Mouse (Mus musculus): ENCODE results near the gene Adap1. TPM values are rescaled to one million over a fixed set of nuclear protein-coding genes. Genes with fewer than 3 reads are reported as not detected.

Gene Adap1
- polyA plus RNA-seq, 1 experiment from 2014 or later: 7.7 TPM

GRCm38 (mm10) chr5:139257818-139258217 lies 67.6 kb downstream of the Adap1 start:
- no peak overlapping the region for H3K4me3 ChIP-seq (ENCODE audit: low read depth, low read length)
- no peaks in the 10 kb centered on the region for H3K27me3 ChIP-seq (replicated peaks; ENCODE audit: control insufficient read depth, insufficient read depth, low read length)
- H3K4me2 ChIP-seq (ENCODE audit: low read length): no peak overlapping the region
- no peaks in the 10 kb centered on the region for H3K9me3 ChIP-seq (ENCODE audit: control insufficient read depth, low read length)
- 77% methylated on average over 4 of the region's 4 CpGs for WGBS
- DNase-seq (ENCODE audit: low spot score): no peak
- peaks cover 38% of the 10 kb centered on the region for H3K36me3 ChIP-seq (ENCODE audit: control insufficient read depth, insufficient read depth, low read length)
- H3K4me1 ChIP-seq (replicated peaks; ENCODE audit: control insufficient read depth, insufficient read depth, low read length): peaks cover 29% of the 10 kb centered on the region
- no peak for ATAC-seq (replicated peaks; ENCODE audit: low FRiP score, low TSS enrichment, low read depth)
- no peak overlapping the region for H3K9ac ChIP-seq (ENCODE audit: low read length)
- H3K27ac ChIP-seq (ENCODE audit: low read depth): no peak overlapping the region

GRCm38 (mm10) chr5:139257265-139257664 lies 68.2 kb downstream of the Adap1 start:
- no peak for DNase-seq (ENCODE audit: low spot score)
- WGBS: 95% methylated on average over 1 of the region's 1 CpGs
- Histone ChIP-seq H3K27me3 (replicated peaks; ENCODE audit: control insufficient read depth, insufficient read depth, low read length) (no peaks in the 10 kb centered on the region), H3K27ac (ENCODE audit: low read depth) (no peak overlapping the region), H3K4me1 (replicated peaks; ENCODE audit: control insufficient read depth, insufficient read depth, low read length) (peaks cover 29% of the 10 kb centered on the region), H3K36me3 (ENCODE audit: control insufficient read depth, insufficient read depth, low read length) (peaks cover 33% of the 10 kb centered on the region), H3K9me3 (ENCODE audit: control insufficient read depth, low read length) (no peaks in the 10 kb centered on the region), H3K4me3 (ENCODE audit: low read depth, low read length) (no peak overlapping the region), H3K4me2 (ENCODE audit: low read length) (no peak overlapping the region), H3K9ac (ENCODE audit: low read length) (no peak overlapping the region)
- ATAC-seq (replicated peaks; ENCODE audit: low FRiP score, low TSS enrichment, low read depth): no peak

GRCm38 (mm10) chr5:139256211-139256765 lies 69.1 kb downstream of the Adap1 start:
- no peak overlapping the region for H3K9ac ChIP-seq (ENCODE audit: low read length)
- whole genome bisulfite sequencing: 82% methylated on average over 3 of the region's 3 CpGs

GRCm38 (mm10) chr5:139255777-139256176 lies 69.6 kb downstream of the Adap1 start:
- DNase-seq (ENCODE audit: low spot score) (no peak), ATAC-seq (replicated peaks; ENCODE audit: low FRiP score, low TSS enrichment, low read depth) (no peak)
- no peak overlapping the region for H3K4me3 ChIP-seq (ENCODE audit: low read depth, low read length)
- no peak overlapping the region for H3K27ac ChIP-seq (ENCODE audit: low read depth)
- peaks cover 32% of the 10 kb centered on the region for H3K4me1 ChIP-seq (replicated peaks; ENCODE audit: control insufficient read depth, insufficient read depth, low read length)
- H3K36me3 ChIP-seq (ENCODE audit: control insufficient read depth, insufficient read depth, low read length): peaks cover 18% of the 10 kb centered on the region
- no peak overlapping the region for H3K9ac ChIP-seq (ENCODE audit: low read length)
- no peaks in the 10 kb centered on the region for H3K27me3 ChIP-seq (replicated peaks; ENCODE audit: control insufficient read depth, insufficient read depth, low read length)
- no peaks in the 10 kb centered on the region for H3K9me3 ChIP-seq (ENCODE audit: control insufficient read depth, low read length)
- WGBS: 89% methylated on average over 6 of the region's 6 CpGs
- no peak overlapping the region for H3K4me2 ChIP-seq (ENCODE audit: low read length)

More at GRCm38 (mm10) chr5:139256211-139256765, 69.1 kb downstream of the Adap1 start:
- peaks cover 31% of the 10 kb centered on the region for H3K4me1 ChIP-seq (replicated peaks; ENCODE audit: control insufficient read depth, insufficient read depth, low read length)
- peaks cover 23% of the 10 kb centered on the region for H3K36me3 ChIP-seq (ENCODE audit: control insufficient read depth, insufficient read depth, low read length)
- H3K27me3 ChIP-seq (replicated peaks; ENCODE audit: control insufficient read depth, insufficient read depth, low read length): no peaks in the 10 kb centered on the region
- no peaks in the 10 kb centered on the region for H3K9me3 ChIP-seq (ENCODE audit: control insufficient read depth, low read length)
- no peak overlapping the region for H3K27ac ChIP-seq (ENCODE audit: low read depth)
- ATAC-seq (replicated peaks; ENCODE audit: low FRiP score, low TSS enrichment, low read depth) (no peak), DNase-seq (ENCODE audit: low spot score) (no peak)
- no peak overlapping the region for H3K4me2 ChIP-seq (ENCODE audit: low read length)
- no peak overlapping the region for H3K4me3 ChIP-seq (ENCODE audit: low read depth, low read length)

- DNase-seq (ENCODE audit: low spot score): no peak
- Histone ChIP-seq H3K9me3 (ENCODE audit: control insufficient read depth, low read length) (no peaks in the 10 kb centered on the region), H3K36me3 (ENCODE audit: control insufficient read depth, insufficient read depth, low read length) (peaks cover 21% of the 10 kb centered on the region), H3K27ac (ENCODE audit: low read depth) (no peak overlapping the region), H3K9ac (ENCODE audit: low read length) (no peak overlapping the region), H3K27me3 (replicated peaks; ENCODE audit: control insufficient read depth, insufficient read depth, low read length) (no peaks in the 10 kb centered on the region), H3K4me3 (ENCODE audit: low read depth, low read length) (no peak overlapping the region), H3K4me1 (replicated peaks; ENCODE audit: control insufficient read depth, insufficient read depth, low read length) (peaks cover 29% of the 10 kb centered on the region), H3K4me2 (ENCODE audit: low read length) (no peak overlapping the region)
- 88% methylated on average over 6 of the region's 6 CpGs for WGBS
- no peak for ATAC-seq (replicated peaks; ENCODE audit: low FRiP score, low TSS enrichment, low read depth)
These were observed 70.5 kb downstream of the Adap1 start for GRCm38 (mm10) chr5:139254938-139255337.

- H3K4me1 ChIP-seq (replicated peaks; ENCODE audit: control insufficient read depth, insufficient read depth, low read length): peaks cover 26% of the 10 kb centered on the region
- peak; percentile 60 for DNase-seq (ENCODE audit: low spot score)
- no peaks in the 10 kb centered on the region for H3K9me3 ChIP-seq (ENCODE audit: control insufficient read depth, low read length)
- peak overlapping the region; percentile 89 for H3K27ac ChIP-seq (ENCODE audit: low read depth)
- peak overlapping the region; percentile 87 for H3K9ac ChIP-seq (ENCODE audit: low read length)
- H3K36me3 ChIP-seq (ENCODE audit: control insufficient read depth, insufficient read depth, low read length): peaks cover 34% of the 10 kb centered on the region
- ATAC-seq (replicated peaks; ENCODE audit: low FRiP score, low TSS enrichment, low read depth): 0 out of 2 replicates have a peak, but pooled peaks have one; percentile 13
- H3K27me3 ChIP-seq (replicated peaks; ENCODE audit: control insufficient read depth, insufficient read depth, low read length): no peaks in the 10 kb centered on the region
- H3K4me2 ChIP-seq (ENCODE audit: low read length): peak overlapping the region; percentile 97
- WGBS: 5% methylated on average over 6 of the region's 6 CpGs
- peak overlapping the region; percentile 84 for H3K4me3 ChIP-seq (ENCODE audit: low read depth, low read length)
These were observed 72.1 kb downstream of the Adap1 start for GRCm38 (mm10) chr5:139253301-139253741.

- Histone ChIP-seq H3K27ac (ENCODE audit: low read depth) (peak overlapping the region; percentile 89), H3K27me3 (replicated peaks; ENCODE audit: control insufficient read depth, insufficient read depth, low read length) (no peaks in the 10 kb centered on the region), H3K4me2 (ENCODE audit: low read length) (peak overlapping the region; percentile 97), H3K9ac (ENCODE audit: low read length) (peak overlapping the region; percentile 87), H3K36me3 (ENCODE audit: control insufficient read depth, insufficient read depth, low read length) (peaks cover 39% of the 10 kb centered on the region), H3K4me1 (replicated peaks; ENCODE audit: control insufficient read depth, insufficient read depth, low read length) (peaks cover 26% of the 10 kb centered on the region), H3K4me3 (ENCODE audit: low read depth, low read length) (peak overlapping the region; percentile 84), H3K9me3 (ENCODE audit: control insufficient read depth, low read length) (no peaks in the 10 kb centered on the region)
- DNase-seq (ENCODE audit: low spot score) (no peak), ATAC-seq (replicated peaks; ENCODE audit: low FRiP score, low TSS enrichment, low read depth) (peak; percentile 11)
- 0% methylated on average over 7 of the region's 7 CpGs for WGBS
These were observed 72.5 kb downstream of the Adap1 start for GRCm38 (mm10) chr5:139252910-139253245.

- peak; percentile 98 for DNase-seq (ENCODE audit: low spot score)
- Histone ChIP-seq H3K27ac (ENCODE audit: low read depth) (peak within 1 kb of the TSS; percentile 89), H3K9ac (ENCODE audit: low read length) (peak within 1 kb of the TSS; percentile 87), H3K4me3 (ENCODE audit: low read depth, low read length) (peak within 1 kb of the TSS; percentile 84), H3K9me3 (ENCODE audit: control insufficient read depth, low read length) (no peaks in the 10 kb centered on the region), H3K4me1 (replicated peaks; ENCODE audit: control insufficient read depth, insufficient read depth, low read length) (peaks cover 26% of the 10 kb centered on the region), H3K4me2 (ENCODE audit: low read length) (peak within 1 kb of the TSS; percentile 97), H3K27me3 (replicated peaks; ENCODE audit: control insufficient read depth, insufficient read depth, low read length) (no peaks in the 10 kb centered on the region), H3K36me3 (ENCODE audit: control insufficient read depth, insufficient read depth, low read length) (peaks cover 42% of the 10 kb centered on the region)
- peak; percentile 94 for ATAC-seq (replicated peaks; ENCODE audit: low FRiP score, low TSS enrichment, low read depth)
- WGBS: under 1% methylated on average over 79 of the region's 90 CpGs
These were observed 73.1 kb downstream of the Adap1 start, which contains the start of gene Get4 for GRCm38 (mm10) chr5:139252081-139252909. Gene Get4 (plus strand): TSS chr5:139252324.
